Mouse (Mus musculus): Measurements from ENCODE around the gene Igsf3.

DNA sequence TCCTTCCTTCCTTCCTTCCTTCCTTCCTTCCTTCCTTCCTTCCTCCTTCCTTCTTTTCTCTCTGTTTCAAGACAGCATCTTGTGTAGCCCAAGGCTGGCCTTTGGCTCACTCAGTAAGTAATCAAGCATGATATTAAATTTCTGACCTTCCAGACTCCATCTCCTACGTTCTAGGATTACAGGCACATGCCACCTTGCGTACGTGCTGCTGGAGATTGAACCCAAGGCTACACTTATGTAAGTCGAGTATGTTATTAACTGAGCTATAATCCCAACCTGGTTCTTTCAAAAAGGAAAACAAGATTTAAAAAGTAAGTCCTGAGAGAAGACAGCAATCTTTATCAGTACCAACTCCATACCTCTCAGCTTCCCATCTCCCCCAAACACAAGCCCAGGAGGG is 124.7 kb downstream of the Igsf3 start:
- no peak for TF ChIP-seq TAL1 (IDR thresholded peaks at IDR 0.05; ENCODE audit: low read length)
- TF ChIP-seq GATA1 (IDR thresholded peaks at IDR 0.05; ENCODE audit: low read length), result no peak
